Mouse (Mus musculus) lung, postnatal 0 days (tissue): ENCODE results near the gene Gm10644. TPM values are rescaled to one million over a fixed set of nuclear protein-coding genes. Genes with fewer than 3 reads are reported as not detected.

Experiments
- ATAC-seq: fragments of 200-750 bp; cut with Nextera tagmentation; 2 replicates; pipeline ENCODE4 v1.8.0; 2017; ENCODE audit warnings: moderate library complexity
- DNase-seq: peaks from one replicate; pipeline ENCODE4 v3.0.0-alpha.2; 2016; ENCODE audit warnings: low spot score
- H3K27ac ChIP-seq: fragments of 300-500 bp; sonication (generic); 2 replicates; pipeline ENCODE4 v1.5.1; 2014; ENCODE audit warnings: antibody characterized with exemption, mild to moderate bottlenecking, low read length, mixed read lengths
- H3K27me3 ChIP-seq: fragments of 300-500 bp; sonication (generic); replicated peaks from 2 replicates; pipeline ENCODE4 v1.6.1; 2014; ENCODE audit warnings: low read length, mixed read lengths; ENCODE audit not compliant: insufficient read depth
- H3K36me3 ChIP-seq: fragments of 300-500 bp; sonication (generic); 2 replicates; pipeline ENCODE4 v1.6.1; 2014; ENCODE audit warnings: low read length, mixed read lengths; ENCODE audit not compliant: insufficient read depth
- H3K4me1 ChIP-seq: fragments of 300-500 bp; sonication (generic); 2 replicates; pipeline ENCODE4 v1.6.1; 2014; ENCODE audit warnings: antibody characterized with exemption, low read depth, low read length, mixed read lengths; ENCODE audit not compliant: insufficient read depth
- H3K4me2 ChIP-seq: fragments of 300-500 bp; sonication (generic); replicated peaks from 2 replicates; pipeline ENCODE4 v1.6.1; 2014; ENCODE audit warnings: low read depth, mild to moderate bottlenecking, low read length, moderate library complexity, mixed read lengths
- H3K4me3 ChIP-seq: fragments of 300-500 bp; sonication (generic); 2 replicates; pipeline ENCODE4 v1.5.1; 2014; ENCODE audit warnings: low read depth, low read length
- H3K9ac ChIP-seq: fragments of 300-500 bp; sonication (generic); replicated peaks from 2 replicates; pipeline ENCODE4 v1.6.1; 2014; ENCODE audit warnings: low read depth, mild to moderate bottlenecking
- H3K9me3 ChIP-seq: fragments of 300-500 bp; sonication (generic); 2 replicates; pipeline ENCODE4 v1.6.1; 2016; ENCODE audit warnings: low read length, mixed read lengths
- CTCF ChIP-seq: IDR thresholded peaks from 2 replicates; pipeline ENCODE4 v1.5.1; 2016; ENCODE audit warnings: antibody characterized with exemption, mild to moderate bottlenecking
- EP300 ChIP-seq: IDR thresholded peaks from 2 replicates; pipeline ENCODE4 v1.6.1; 2016; ENCODE audit warnings: antibody characterized with exemption, mild to moderate bottlenecking, control low read depth
- WGBS: fragments of 180-500 bp; shearing (Covaris S2); extraction: QIAGEN DNeasy Blood & Tissue Kit; methylation state at CpG from one replicate; pipeline ENCODE4 v1.1.7; 2014; 5-methylcytosine and 5-hydroxymethylcytosine counted together
- polyA plus RNA-seq: library from polyadenylated mRNA; unstranded; fragments of >200 nt; fragmentation: Nextera tagmentation; extraction: Ambion mirVana; gene quantifications from 2 replicates; pipeline ENCODE4 v1.2.1, GENCODE M21; 2015

Gene Gm10644
- polyA plus RNA-seq, 1 experiment from 2014 or later: 0.12 TPM

GRCm38 (mm10) chr8:83999825-84000224, 44.8 kb upstream of the Gm10644 start:
- Histone ChIP-seq H3K4me1 (peaks cover 14% of the 10 kb centered on the region; the same call in 1 of the 2 replicates), H3K4me3 (no peak overlapping the region), H3K27me3 (no peaks in the 10 kb centered on the region), H3K27ac (no peak overlapping the region), H3K9ac (no peak overlapping the region), H3K9me3 (no peaks in the 10 kb centered on the region), H3K36me3 (0 out of 2 replicates have a peak, but pooled peaks cover 6% of the 10 kb centered on the region), H3K4me2 (no peak overlapping the region)
- DNase-seq (no peak), ATAC-seq (no peak)
- TF ChIP-seq CTCF: no peak
- TF ChIP-seq EP300: no peak
- whole genome bisulfite sequencing: 95% methylated on average over 2 of the region's 2 CpGs

- 62% methylated on average over 16 of the region's 16 CpGs for WGBS
- Histone ChIP-seq H3K4me1 (peaks cover 11% of the 10 kb centered on the region; the same call in 1 of the 2 replicates), H3K27me3 (no peaks in the 10 kb centered on the region), H3K9me3 (no peaks in the 10 kb centered on the region), H3K9ac (no peak overlapping the region), H3K4me3 (peak overlapping the region; percentile 59), H3K27ac (peak overlapping the region; percentile 93; the same call in 1 of the 2 replicates), H3K4me2 (peak overlapping the region; percentile 97), H3K36me3 (0 out of 2 replicates have a peak, but pooled peaks cover 6% of the 10 kb centered on the region)
- TF ChIP-seq CTCF: no peak
- TF ChIP-seq EP300: no peak
- ATAC-seq (no peak), DNase-seq (no peak)
Measured at GRCm38 (mm10) chr8:83999057-83999705, 44.2 kb upstream of the Gm10644 start.

GRCm38 (mm10) chr8:83998231-83999056, 43.4 kb upstream of the Gm10644 start:
- TF ChIP-seq EP300 (no peak), CTCF (peak; percentile 64)
- H3K27me3 ChIP-seq: no peaks in the 10 kb centered on the region
- peak overlapping the region; percentile 97 for H3K4me2 ChIP-seq
- peaks cover 9% of the 10 kb centered on the region; the same call in 1 of the 2 replicates for H3K4me1 ChIP-seq
- peak overlapping the region; percentile 59 for H3K4me3 ChIP-seq
- H3K27ac ChIP-seq: peak overlapping the region; percentile 93
- H3K36me3 ChIP-seq: 0 out of 2 replicates have a peak, but pooled peaks cover 6% of the 10 kb centered on the region
- no peaks in the 10 kb centered on the region for H3K9me3 ChIP-seq
- DNase-seq (peak; percentile 73), ATAC-seq (peak; percentile 16)
- peak overlapping the region; percentile 48 for H3K9ac ChIP-seq
- 2% methylated on average over 67 of the region's 92 CpGs for WGBS

GRCm38 (mm10) chr8:83997511-83998141, 42.6 kb upstream of the Gm10644 start, which contains the start of gene Samd1:
Samd1 (plus strand) TSS chr8:83997672.
- Histone ChIP-seq H3K27ac (peak within 1 kb of the TSS; percentile 93), H3K27me3 (no peaks in the 10 kb centered on the region), H3K9ac (peak within 1 kb of the TSS; percentile 59), H3K9me3 (no peaks in the 10 kb centered on the region), H3K36me3 (0 out of 2 replicates have a peak, but pooled peaks cover 6% of the 10 kb centered on the region), H3K4me1 (peaks cover 9% of the 10 kb centered on the region; the same call in 1 of the 2 replicates), H3K4me2 (peak within 1 kb of the TSS; percentile 97), H3K4me3 (peak within 1 kb of the TSS; percentile 75)
- ATAC-seq: no peak
- TF ChIP-seq EP300 (no peak), CTCF (no peak)
- DNase-seq: peak; percentile 51
- WGBS: 0% methylated on average over 29 of the region's 112 CpGs

GRCm38 (mm10) chr8:83996567-83997505, 41.8 kb upstream of the Gm10644 start:
- ATAC-seq (peak; percentile 88), DNase-seq (peak; percentile 95)
- no peaks in the 10 kb centered on the region for H3K9me3 ChIP-seq
- WGBS: 1% methylated on average over 25 of the region's 103 CpGs
- H3K36me3 ChIP-seq: 0 out of 2 replicates have a peak, but pooled peaks cover 11% of the 10 kb centered on the region
- peaks cover 9% of the 10 kb centered on the region; the same call in 1 of the 2 replicates for H3K4me1 ChIP-seq
- H3K9ac ChIP-seq: peak overlapping the region; percentile 59
- no peaks in the 10 kb centered on the region for H3K27me3 ChIP-seq
- H3K27ac ChIP-seq: peak overlapping the region; percentile 93
- H3K4me3 ChIP-seq: peak overlapping the region; percentile 75
- TF ChIP-seq CTCF (no peak), EP300 (no peak)
- peak overlapping the region; percentile 97 for H3K4me2 ChIP-seq
